Mouse (Mus musculus) gastrocnemius, postnatal 10 days (tissue): Measurements from ENCODE around the gene Clcf1. TPM values are rescaled to one million over a fixed set of nuclear protein-coding genes. Genes with fewer than 3 reads are reported as not detected.

Source experiments
- DNase-seq: peaks from one replicate; pipeline ENCODE4 v3.0.0; 2021; ENCODE audit warnings: mixed read lengths
- long read RNA-seq, 2 experiments: library from polyadenylated mRNA; stranded (forward); transcript quantifications; one replicate each; pipeline ENCODE4 v2.0.0; 2021
- total RNA-seq, 2 experiments: library from RNA; stranded (reverse); gene quantifications; 2 replicates each; pipeline ENCODE4 v1.2.3; 2021

Clcf1 gene
- 1 to 10 TPM in 1 of 2 experiments, under 1 TPM in 1; 0.47 to 2.2 TPM for total RNA-seq
- long read RNA-seq, experiment 1, partial matches to known transcripts = 0 of 2 reads
- long read RNA-seq, experiment 1, other reads (novel, unspliced or antisense) = 0 of 2 reads
- long read RNA-seq, experiment 2 = 0 reads

- peak; percentile 49 for DNase-seq
Measured at GRCm38 (mm10) chr19:4214071-4214770, at the start of gene Clcf1, which contains the start of gene AC109138.7. TSS of gene Clcf1 (plus strand) at chr19:4214238. TSS of gene AC109138.7 (plus strand) at chr19:4214357.

- no peak for DNase-seq
Measured at GRCm38 (mm10) chr19:4164721-4165120, 49.3 kb upstream of the Clcf1 start.

- DNase-seq = no peak
Measured at GRCm38 (mm10) chr19:4166678-4167476, 47.2 kb upstream of the Clcf1 start.

GRCm38 (mm10) chr19:4169378-4169784 lies 44.7 kb upstream of the Clcf1 start:
- peak; percentile 99 for DNase-seq

- no peak for DNase-seq
Measured at GRCm38 (mm10) chr19:4169810-4170209, 44.2 kb upstream of the Clcf1 start.

GRCm38 (mm10) chr19:4170723-4171392 lies 43.2 kb upstream of the Clcf1 start:
- no peak for DNase-seq

GRCm38 (mm10) chr19:4171393-4172290 lies 42.4 kb upstream of the Clcf1 start:
- peak; percentile 63 for DNase-seq

- no peak for DNase-seq
Measured at GRCm38 (mm10) chr19:4172925-4173324, 41.1 kb upstream of the Clcf1 start.

GRCm38 (mm10) chr19:4175368-4175947 lies 38.6 kb upstream of the Clcf1 start, which contains the start of gene Carns1:
TSS of gene Carns1 (minus strand) at chr19:4175479.
- DNase-seq = peak; percentile 50

GRCm38 (mm10) chr19:4180411-4180810 lies 33.6 kb upstream of the Clcf1 start:
- no peak for DNase-seq

GRCm38 (mm10) chr19:4181892-4182291 lies 32.1 kb upstream of the Clcf1 start:
- DNase-seq = no peak

GRCm38 (mm10) chr19:4183689-4184088 lies 30.3 kb upstream of the Clcf1 start:
- DNase-seq = no peak

- no peak for DNase-seq
Measured at GRCm38 (mm10) chr19:4184976-4185975, 28.8 kb upstream of the Clcf1 start.

GRCm38 (mm10) chr19:4187303-4187702 lies 26.7 kb upstream of the Clcf1 start:
- no peak for DNase-seq

GRCm38 (mm10) chr19:4189051-4189620 lies 24.9 kb upstream of the Clcf1 start:
- DNase-seq = no peak

GRCm38 (mm10) chr19:4190831-4191334 lies 23.2 kb upstream of the Clcf1 start, which contains the start of gene Tbc1d10c:
TSS of gene Tbc1d10c (minus strand) at chr19:4191284.
- DNase-seq = no peak

GRCm38 (mm10) chr19:4191528-4192250 lies 22.3 kb upstream of the Clcf1 start, which contains the start of gene Ppp1ca:
TSS of gene Ppp1ca (plus strand) at chr19:4192065.
- DNase-seq = peak; percentile 99
